Mouse (Mus musculus) ES-E14 (cell line): ENCODE measurements around the gene Krt2.

Experiments
- HCFC1 ChIP-seq: IDR thresholded peaks from 2 replicates; pipeline ENCODE4 v1.6.1; 2012; ENCODE audit warnings: low read length, inconsistent platforms, borderline replicate concordance; ENCODE audit not compliant: insufficient read depth
- MAFK ChIP-seq: IDR thresholded peaks from 2 replicates; pipeline ENCODE4 v1.6.1; 2014; ENCODE audit warnings: mild to moderate bottlenecking, low read depth, low read length, inconsistent platforms; ENCODE audit not compliant: insufficient read depth
- ZC3H11A ChIP-seq: IDR thresholded peaks from 2 replicates; pipeline ENCODE4 v1.6.1; 2012; ENCODE audit warnings: low read depth, mild to moderate bottlenecking, inconsistent platforms, low read length, borderline replicate concordance

GRCm38 (mm10) chr15:101856696-101857095 is 38.7 kb upstream of the Krt2 start:
- no peak for TF ChIP-seq ZC3H11A
- no peak for TF ChIP-seq HCFC1
- no peak for TF ChIP-seq MAFK
